In the genomic region with DNA sequence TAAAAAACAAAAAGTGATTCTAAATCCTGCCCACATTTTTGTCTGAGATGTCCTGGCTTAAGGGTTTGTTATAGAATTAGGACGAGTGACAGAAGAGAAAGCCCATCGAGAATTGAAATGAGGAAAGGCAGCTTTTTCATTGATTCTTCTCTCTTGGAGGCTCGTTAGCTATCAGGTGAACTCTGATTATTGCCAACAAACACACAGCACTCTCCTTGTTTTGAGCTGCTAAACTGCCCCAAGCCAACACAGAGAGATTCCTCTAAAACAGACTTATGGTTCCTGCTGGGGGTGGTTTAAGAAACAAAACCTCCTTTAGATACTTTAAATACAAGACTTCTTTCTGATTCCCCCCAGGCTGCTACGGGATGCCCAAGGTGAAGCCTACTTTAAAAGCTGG, we compare ENCODE assay signal across 22 mouse cellular contexts.
DNase-seq lines count a peak whose midpoint lies in the region; ATAC-seq and TF ChIP-seq lines count a peak whose summit lies in the region.
"Had no signal": no experiment of that assay in that cellular context is flagged by ENCODE, and none has a peak within 500 bp of the region (broad histone marks: within the 10 kb centered on the region; RNA-seq: fewer than 3 reads in every experiment).

No protein-coding gene starts in this region.

- 49% methylated on average over 4 of the region's 4 CpGs for WGBS in embryonic facial prominence, embryonic 14.5 days
- 55% methylated on average over 4 of the region's 4 CpGs for WGBS in embryonic facial prominence, embryonic 10.5 days
- 40% methylated on average over 4 of the region's 4 CpGs for WGBS in liver, adult 2 months
- 80% methylated on average over 4 of the region's 4 CpGs for WGBS in midbrain, embryonic 11.5 days
- 79% methylated on average over 4 of the region's 4 CpGs for WGBS in midbrain, embryonic 15.5 days

- peak; percentile 12 for DNase-seq in embryonic facial prominence, embryonic 14.5 days (ENCODE audit: low spot score)
- no peak for DNase-seq in embryonic facial prominence, embryonic 10.5 days (ENCODE audit: low spot score)
- DNase-seq in heart, adult 11 months, result peak; percentile 5
- DNase-seq in heart, adult 8-10 months (ENCODE audit: low spot score), result no peak
- DNase-seq in liver, adult 2 months (ENCODE audit: extremely low read depth, low read depth, low spot score), result peak; percentile 66
- no peak for DNase-seq in liver
- peak; percentile 53 for DNase-seq in midbrain, embryonic 11.5 days (ENCODE audit: low spot score, missing footprints)
- DNase-seq: adrenal gland, adult 2 months; adrenal gland, adult 8-10 months; adrenal gland, postnatal 10 days; adrenal gland, postnatal 14 days; adrenal gland, postnatal 25 days; adrenal gland, postnatal 36 days; B cell, adult 2 months; cerebellum, adult 11 months; cerebellum, adult 11-12 months had no signal

- H3K79me2 ChIP-seq in liver, adult 2 months (ENCODE audit: control insufficient read depth, insufficient read depth, low read length), result no peaks in the 10 kb centered on the region

- no peak overlapping the region for H3K9ac ChIP-seq in embryonic facial prominence, embryonic 14.5 days (ENCODE audit: low read depth, low read length)
- no peak overlapping the region for H3K9ac ChIP-seq in liver, adult 2 months (ENCODE audit: low read depth, low read length)
- H3K9ac ChIP-seq in midbrain, embryonic 11.5 days (ENCODE audit: low read length), result no peak overlapping the region
- no peak overlapping the region for H3K9ac ChIP-seq in midbrain, embryonic 15.5 days

- no peak overlapping the region for H3K4me3 ChIP-seq in embryonic facial prominence, embryonic 14.5 days (ENCODE audit: low read depth, low read length)
- H3K4me3 ChIP-seq in embryonic facial prominence, embryonic 10.5 days, result no peak overlapping the region
- no peak overlapping the region for H3K4me3 ChIP-seq in liver, adult 2 months (ENCODE audit: insufficient read depth, low read depth, low read length)
- no peak overlapping the region for H3K4me3 ChIP-seq in midbrain, embryonic 11.5 days (ENCODE audit: low read depth, low read length)
- no peak overlapping the region for H3K4me3 ChIP-seq in midbrain, embryonic 15.5 days

- no peak for ATAC-seq in embryonic facial prominence, embryonic 14.5 days (ENCODE audit: low read depth)
- ATAC-seq in midbrain, embryonic 11.5 days (ENCODE audit: low FRiP score), result no peak
- no peak for ATAC-seq in midbrain, embryonic 15.5 days (replicated peaks)
- ATAC-seq: activated CD4-positive, CD25-positive, alpha-beta regulatory T cell, adult 4 months; CD4-positive, CD25-positive, alpha-beta regulatory T cell, adult 4 months; Patski had no signal

- H3K4me1 ChIP-seq in embryonic facial prominence, embryonic 14.5 days (ENCODE audit: control insufficient read depth, insufficient read depth, low read length), result no peaks in the 10 kb centered on the region
- no peaks in the 10 kb centered on the region for H3K4me1 ChIP-seq in embryonic facial prominence, embryonic 10.5 days
- peaks cover 16% of the 10 kb centered on the region; the same call in 1 of the 2 replicates for H3K4me1 ChIP-seq in liver, adult 2 months (ENCODE audit: control insufficient read depth, insufficient read depth, low read length)
- no peaks in the 10 kb centered on the region for H3K4me1 ChIP-seq in midbrain, embryonic 11.5 days (ENCODE audit: control insufficient read depth, insufficient read depth, low read length)
- H3K4me1 ChIP-seq in midbrain, embryonic 15.5 days, result no peaks in the 10 kb centered on the region

- no peaks in the 10 kb centered on the region for H3K9me3 ChIP-seq in embryonic facial prominence, embryonic 14.5 days (ENCODE audit: control insufficient read depth, low read length)
- no peaks in the 10 kb centered on the region for H3K9me3 ChIP-seq in embryonic facial prominence, embryonic 10.5 days
- H3K9me3 ChIP-seq in midbrain, embryonic 11.5 days (ENCODE audit: control insufficient read depth, low read length), result no peaks in the 10 kb centered on the region
- H3K9me3 ChIP-seq in midbrain, embryonic 15.5 days, result no peaks in the 10 kb centered on the region

- H3K36me3 ChIP-seq in embryonic facial prominence, embryonic 14.5 days (ENCODE audit: control insufficient read depth, insufficient read depth, low read length), result no peaks in the 10 kb centered on the region
- no peaks in the 10 kb centered on the region for H3K36me3 ChIP-seq in embryonic facial prominence, embryonic 10.5 days (replicated peaks)
- H3K36me3 ChIP-seq in liver, adult 2 months (ENCODE audit: control insufficient read depth, insufficient read depth, low read length), result no peaks in the 10 kb centered on the region; the same call in 1 of the 2 replicates
- H3K36me3 ChIP-seq in midbrain, embryonic 11.5 days (ENCODE audit: control insufficient read depth, insufficient read depth, low read length), result no peaks in the 10 kb centered on the region
- no peaks in the 10 kb centered on the region for H3K36me3 ChIP-seq in midbrain, embryonic 15.5 days (replicated peaks)
- H3K36me3 ChIP-seq: G1E had no signal

- H3K27ac ChIP-seq in embryonic facial prominence, embryonic 14.5 days (replicated peaks; ENCODE audit: low read depth, low read length), result no peak overlapping the region
- no peak overlapping the region for H3K27ac ChIP-seq in embryonic facial prominence, embryonic 10.5 days (replicated peaks)
- H3K27ac ChIP-seq in liver, adult 2 months (replicated peaks; ENCODE audit: insufficient read depth, low read depth, low read length), result no peak overlapping the region
- H3K27ac ChIP-seq in midbrain, embryonic 11.5 days (ENCODE audit: low read depth, low read length), result no peak overlapping the region
- H3K27ac ChIP-seq in midbrain, embryonic 15.5 days, result no peak overlapping the region

- TF ChIP-seq CTCF in liver, adult 2 months (IDR thresholded peaks at IDR 0.05; ENCODE audit: low read depth, low read length), result no peak

- no peak overlapping the region for H3K4me2 ChIP-seq in embryonic facial prominence, embryonic 14.5 days (ENCODE audit: low read depth, low read length)
- no peak overlapping the region for H3K4me2 ChIP-seq in midbrain, embryonic 11.5 days
- H3K4me2 ChIP-seq in midbrain, embryonic 15.5 days, result no peak overlapping the region

- H3K27me3 ChIP-seq in embryonic facial prominence, embryonic 14.5 days (replicated peaks; ENCODE audit: control insufficient read depth, insufficient read depth, low read length), result no peaks in the 10 kb centered on the region
- no peaks in the 10 kb centered on the region for H3K27me3 ChIP-seq in embryonic facial prominence, embryonic 10.5 days (replicated peaks; ENCODE audit: low read depth, poor library complexity, severe bottlenecking)
- no peaks in the 10 kb centered on the region for H3K27me3 ChIP-seq in liver, adult 2 months (ENCODE audit: control insufficient read depth, insufficient read depth, low read length)
- no peaks in the 10 kb centered on the region for H3K27me3 ChIP-seq in midbrain, embryonic 11.5 days (ENCODE audit: control insufficient read depth, insufficient read depth, low read length)
- H3K27me3 ChIP-seq in midbrain, embryonic 15.5 days (replicated peaks), result no peaks in the 10 kb centered on the region
- H3K27me3 ChIP-seq: CH12.LX, Patski had no signal

- no peak for TF ChIP-seq POLR2A in liver, adult 2 months (IDR thresholded peaks at IDR 0.05; ENCODE audit: extremely low read depth, insufficient read depth, low read length)

Comparison
In these comparisons a context has a peak if more than half of its experiments do, and no peak if none do; other contexts are left out.
1. DNase-seq: peak in embryonic facial prominence, embryonic 14.5 days (single experiment), heart, adult 11 months (single experiment), liver, adult 2 months (single experiment) and midbrain, embryonic 11.5 days (single experiment); none in embryonic facial prominence, embryonic 10.5 days (single experiment), heart, adult 8-10 months (single experiment) and liver (single experiment).